Mouse (Mus musculus) E14TG2a.4 (cell line): Measurements from ENCODE around the gene C1qtnf2.
A peak's percentile ranks its signal among the peaks of the same experiment; 100 is the strongest.

ENCODE experiments used
- H3K27me3 ChIP-seq: 2 replicates; pipeline ENCODE4 v1.6.1; 2014; ENCODE audit warnings: low read length, control low read depth; ENCODE audit not compliant: insufficient read depth
- H3K36me3 ChIP-seq: 2 replicates; pipeline ENCODE4 v1.6.1; 2014; ENCODE audit warnings: low read length, control low read depth; ENCODE audit not compliant: insufficient read depth
- H3K4me1 ChIP-seq: replicated peaks from 2 replicates; pipeline ENCODE4 v1.6.1; 2014; ENCODE audit warnings: low read depth, low read length, control low read depth
- H3K4me3 ChIP-seq: replicated peaks from 2 replicates; pipeline ENCODE4 v1.5.1; 2014; ENCODE audit warnings: mild to moderate bottlenecking, low read length
- H3K9me3 ChIP-seq: 2 replicates; pipeline ENCODE4 v1.6.1; 2014; ENCODE audit warnings: low read length, control low read depth
- CTCF ChIP-seq: conservative IDR thresholded peaks from 2 replicates; pipeline ENCODE4 v1.5.1; 2014; ENCODE audit warnings: low read length
- NANOG ChIP-seq: IDR thresholded peaks from 2 replicates; pipeline ENCODE4 v1.6.1; 2014; ENCODE audit warnings: borderline replicate concordance, low read length, mixed read lengths
- POU5F1 ChIP-seq: IDR thresholded peaks from 2 replicates; pipeline ENCODE4 v1.6.1; 2014; ENCODE audit warnings: low read length, borderline replicate concordance

C1qtnf2 gene

DNA sequence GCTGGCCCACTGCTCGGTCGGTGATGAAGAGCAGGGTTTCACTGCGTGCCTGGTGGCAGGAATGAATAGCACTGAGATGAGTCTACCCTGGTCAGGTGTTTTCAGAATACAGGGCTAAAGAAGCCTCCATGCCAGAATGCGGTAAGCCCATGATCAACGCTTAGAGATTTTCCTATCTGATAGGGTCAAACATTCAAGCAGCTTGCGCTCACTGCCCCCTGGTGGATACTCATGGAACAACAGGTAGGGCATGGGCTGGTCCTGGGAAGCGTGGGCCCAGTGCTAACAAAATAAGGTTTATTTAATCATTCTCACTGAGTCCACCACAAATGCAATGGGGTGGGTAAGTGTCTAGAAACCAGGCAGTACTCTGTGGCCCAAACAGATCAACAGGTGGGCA lies 18.6 kb downstream of the C1qtnf2 start:
- TF ChIP-seq CTCF (peak; percentile 97), NANOG (no peak)
- H3K27me3 ChIP-seq = peaks cover 3% of the 10 kb centered on the region; the same call in 1 of the 2 replicates
- H3K4me1 ChIP-seq = peaks cover 45% of the 10 kb centered on the region
- no peaks in the 10 kb centered on the region for H3K36me3 ChIP-seq
- H3K9me3 ChIP-seq = no peaks in the 10 kb centered on the region
- H3K4me3 ChIP-seq = no peak overlapping the region

DNA sequence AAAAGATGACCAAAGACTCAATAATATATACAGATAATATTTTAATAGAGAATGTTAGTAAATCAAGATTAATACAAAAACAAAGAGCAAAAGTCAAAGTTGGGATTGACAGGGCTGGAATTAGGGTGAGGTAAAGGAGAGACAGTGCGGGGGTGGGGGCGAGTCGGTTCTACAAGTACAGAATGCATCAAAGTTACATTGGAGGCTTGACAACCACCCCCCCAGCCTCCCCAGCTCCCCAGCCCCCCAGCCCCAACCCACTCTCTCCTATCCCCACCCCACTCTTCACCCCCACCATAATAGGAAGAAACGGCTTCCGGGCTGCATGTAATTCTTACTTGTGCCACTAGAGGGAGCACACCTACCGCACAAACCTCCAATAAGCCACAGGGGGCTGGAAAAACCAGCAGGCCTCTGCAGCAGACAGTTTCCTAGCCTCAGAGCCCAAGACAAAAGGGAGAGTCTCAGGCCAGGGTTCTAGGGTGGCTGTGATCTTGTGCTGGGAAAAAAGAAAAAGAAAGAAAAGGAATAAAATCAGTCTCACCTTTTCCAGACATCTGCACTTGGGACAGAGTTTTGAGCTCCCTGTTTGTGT lies 19.8 kb downstream of the C1qtnf2 start:
- Histone ChIP-seq H3K4me3 (no peak overlapping the region), H3K27me3 (peaks cover 3% of the 10 kb centered on the region; the same call in 1 of the 2 replicates), H3K36me3 (no peaks in the 10 kb centered on the region), H3K9me3 (peaks cover 5% of the 10 kb centered on the region; the same call in 1 of the 2 replicates), H3K4me1 (peaks cover 42% of the 10 kb centered on the region)
- TF ChIP-seq CTCF (peak; percentile 93), NANOG (no peak)

DNA sequence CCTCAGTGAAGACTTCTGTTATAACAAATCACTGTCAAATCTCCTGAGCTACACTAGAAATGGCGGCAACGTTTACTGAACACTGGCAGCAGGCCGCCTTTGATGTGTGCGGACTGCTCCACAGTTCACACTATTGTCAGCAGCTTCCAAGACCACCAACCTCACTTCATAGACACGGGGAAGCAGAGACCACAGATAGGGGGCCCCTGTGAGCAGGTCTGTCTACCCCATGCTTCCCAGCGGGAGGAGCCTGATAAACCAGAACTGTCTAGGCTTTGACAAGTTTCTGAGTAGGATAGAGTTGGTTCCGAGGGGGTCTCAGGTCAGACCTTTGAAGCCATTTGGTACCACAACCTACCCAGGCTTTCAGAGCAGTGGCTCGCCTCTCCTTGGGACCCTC lies 21.0 kb downstream of the C1qtnf2 start:
- peaks cover 3% of the 10 kb centered on the region; the same call in 1 of the 2 replicates for H3K27me3 ChIP-seq
- TF ChIP-seq CTCF (peak; percentile 32), POU5F1 (no peak), NANOG (no peak)
- H3K36me3 ChIP-seq = no peaks in the 10 kb centered on the region
- H3K9me3 ChIP-seq = peaks cover 5% of the 10 kb centered on the region; the same call in 1 of the 2 replicates
- peaks cover 42% of the 10 kb centered on the region for H3K4me1 ChIP-seq
- H3K4me3 ChIP-seq = no peak overlapping the region

- H3K4me3 ChIP-seq = no peak overlapping the region
- H3K27me3 ChIP-seq = peaks cover 3% of the 10 kb centered on the region; the same call in 1 of the 2 replicates
- H3K4me1 ChIP-seq = peaks cover 42% of the 10 kb centered on the region
- H3K9me3 ChIP-seq = peaks cover 5% of the 10 kb centered on the region; the same call in 1 of the 2 replicates
- H3K36me3 ChIP-seq = no peaks in the 10 kb centered on the region
- TF ChIP-seq POU5F1 (no peak), CTCF (no peak), NANOG (no peak)
These were observed 21.5 kb downstream of the C1qtnf2 start for GRCm38 (mm10) chr11:43495532-43495931.

DNA sequence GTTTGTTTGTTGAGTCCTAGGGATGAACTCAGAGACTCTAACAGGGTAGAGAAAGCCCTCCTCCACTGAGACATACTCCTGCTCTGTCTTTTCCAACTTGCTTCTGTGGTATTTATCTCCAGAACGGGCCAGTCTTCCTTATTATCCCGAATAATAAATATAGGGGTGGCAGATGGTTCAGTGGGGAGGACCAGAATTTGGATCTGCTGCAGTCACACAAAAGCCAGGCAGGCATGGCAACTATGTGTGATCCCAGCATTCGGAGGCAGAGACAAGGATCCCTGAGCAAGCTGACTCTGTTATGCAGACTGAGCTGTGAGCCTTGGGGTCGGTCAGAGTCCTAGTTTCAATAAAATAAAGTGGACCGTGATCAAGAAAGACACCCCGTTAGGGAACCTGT lies 27.2 kb downstream of the C1qtnf2 start:
- no peak for TF ChIP-seq CTCF
- no peak for TF ChIP-seq POU5F1
- no peak for TF ChIP-seq NANOG
- H3K4me1 ChIP-seq = peaks cover 11% of the 10 kb centered on the region
- peaks cover 5% of the 10 kb centered on the region; the same call in 1 of the 2 replicates for H3K9me3 ChIP-seq
- H3K27me3 ChIP-seq = no peaks in the 10 kb centered on the region
- H3K4me3 ChIP-seq = no peak overlapping the region
- H3K36me3 ChIP-seq = no peaks in the 10 kb centered on the region

- Histone ChIP-seq H3K9me3 (no peaks in the 10 kb centered on the region), H3K4me3 (no peak overlapping the region), H3K36me3 (no peaks in the 10 kb centered on the region), H3K27me3 (0 out of 2 replicates have a peak, but pooled peaks cover 2% of the 10 kb centered on the region), H3K4me1 (no peaks in the 10 kb centered on the region)
- TF ChIP-seq CTCF = no peak
- no peak for TF ChIP-seq NANOG
- no peak for TF ChIP-seq POU5F1
These were observed 31.1 kb downstream of the C1qtnf2 start for GRCm38 (mm10) chr11:43505188-43505587.

DNA sequence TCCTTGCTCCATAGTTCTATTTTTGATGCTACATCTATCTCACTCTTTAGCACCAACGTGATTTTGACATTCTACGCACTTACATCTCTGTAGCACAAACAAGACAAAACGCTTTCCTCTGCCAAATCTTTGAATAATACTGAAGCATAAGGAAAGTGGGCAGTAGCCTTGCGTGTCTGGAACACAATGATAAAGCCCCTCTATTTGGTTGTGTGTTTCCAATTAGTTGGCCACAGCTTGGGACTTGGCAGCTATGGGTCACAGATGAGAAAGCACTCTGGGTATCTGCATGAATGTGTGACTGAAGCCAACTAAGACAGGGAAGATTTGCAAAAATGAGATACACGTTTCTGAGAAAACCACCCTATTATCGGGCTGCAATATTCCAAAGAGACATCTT lies 33.9 kb downstream of the C1qtnf2 start:
- Histone ChIP-seq H3K4me3 (no peak overlapping the region), H3K9me3 (no peaks in the 10 kb centered on the region), H3K4me1 (peaks cover 12% of the 10 kb centered on the region), H3K27me3 (0 out of 2 replicates have a peak, but pooled peaks cover 2% of the 10 kb centered on the region), H3K36me3 (no peaks in the 10 kb centered on the region)
- no peak for TF ChIP-seq POU5F1
- TF ChIP-seq CTCF = no peak
- no peak for TF ChIP-seq NANOG

GRCm38 (mm10) chr11:43509878-43510277 lies 35.8 kb downstream of the C1qtnf2 start:
- no peak for TF ChIP-seq POU5F1
- no peak for TF ChIP-seq NANOG
- no peak for TF ChIP-seq CTCF
- peaks cover 25% of the 10 kb centered on the region for H3K4me1 ChIP-seq

GRCm38 (mm10) chr11:43512661-43513190 lies 38.6 kb downstream of the C1qtnf2 start:
- Histone ChIP-seq H3K36me3 (no peaks in the 10 kb centered on the region), H3K27me3 (peaks cover 6% of the 10 kb centered on the region; the same call in 1 of the 2 replicates), H3K4me1 (peaks cover 31% of the 10 kb centered on the region), H3K9me3 (no peaks in the 10 kb centered on the region), H3K4me3 (no peak overlapping the region)
- TF ChIP-seq CTCF (no peak), POU5F1 (no peak), NANOG (no peak)

More at GRCm38 (mm10) chr11:43509878-43510277, 35.8 kb downstream of the C1qtnf2 start:
- no peak overlapping the region for H3K4me3 ChIP-seq
- H3K27me3 ChIP-seq = peaks cover 4% of the 10 kb centered on the region; the same call in 1 of the 2 replicates
- no peaks in the 10 kb centered on the region for H3K36me3 ChIP-seq
- H3K9me3 ChIP-seq = no peaks in the 10 kb centered on the region
